Comparison of ENCODE assay signal across 19 mouse cellular contexts in the genomic region with DNA sequence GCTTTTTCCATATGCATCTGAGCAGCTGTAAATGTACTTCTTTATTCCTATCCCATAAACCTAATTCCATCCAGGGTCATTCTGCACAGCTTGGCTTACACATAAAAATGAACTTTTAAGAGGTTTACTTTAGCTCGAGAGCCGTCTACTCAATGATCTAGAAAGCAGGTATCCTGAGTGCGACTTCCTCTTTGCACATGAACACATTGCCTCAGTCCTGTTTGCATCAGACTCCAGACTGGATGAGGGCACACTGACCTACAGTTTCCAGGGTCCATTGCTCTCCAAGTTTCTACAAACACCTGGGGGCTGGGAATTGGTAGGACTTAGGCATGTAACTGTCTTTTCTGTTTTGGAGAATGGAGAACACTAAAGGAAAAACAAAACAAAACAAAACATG.
A peak's percentile ranks its signal among the peaks of the same experiment; 100 is the strongest.
DNase-seq lines count a peak whose midpoint lies in the region; ATAC-seq and TF ChIP-seq lines count a peak whose summit lies in the region.
"Had no signal": no experiment of that assay in that cellular context is flagged by ENCODE, and none has a peak within 500 bp of the region (broad histone marks: within the 10 kb centered on the region; RNA-seq: fewer than 3 reads in every experiment).

No protein-coding gene starts in this region.

- no peaks in the 10 kb centered on the region for H3K4me1 ChIP-seq in lung, postnatal 0 days (ENCODE audit: insufficient read depth, low read depth, low read length)
- H3K4me1 ChIP-seq in limb, embryonic 14.5 days (ENCODE audit: control insufficient read depth, insufficient read depth, low read length): no peaks in the 10 kb centered on the region
- H3K4me1 ChIP-seq: embryonic facial prominence, embryonic 12.5 days; forebrain, embryonic 13.5 days; forebrain, embryonic 15.5 days had no signal

- DNase-seq in lung, postnatal 0 days (ENCODE audit: low spot score): peak; percentile 45
- DNase-seq in lung, postnatal 25 days (ENCODE audit: low spot score): no peak
- no peak for DNase-seq in limb, embryonic 14.5 days (ENCODE audit: low spot score)
- no peak for DNase-seq in heart, postnatal 4 days
- no peak for DNase-seq in kidney, postnatal 36 days
- DNase-seq: adrenal gland, adult 2 months; adrenal gland, postnatal 10 days; adrenal gland, postnatal 25 days; cerebellum, adult 11 months; cerebellum, adult 18-20 months; cerebellum, adult 8-10 months; cerebellum, adult 9-11 months; cerebellum, postnatal 25 days had no signal

- peak; percentile 62 for ATAC-seq in lung, postnatal 0 days
- ATAC-seq in granulocyte monocyte progenitor cell, adult 5-6 weeks (replicated peaks; ENCODE audit: poor library complexity, severe bottlenecking): peak; percentile 87
- ATAC-seq in limb, embryonic 14.5 days (ENCODE audit: low FRiP score, low read depth): peak; percentile 24; the same call in 1 of the 2 replicates
- peak; percentile 57; the same call in 1 of the 2 replicates for ATAC-seq in megakaryocyte progenitor cell, adult 5-6 weeks (replicated peaks; ENCODE audit: poor library complexity)
- ATAC-seq: forebrain, embryonic 13.5 days; forebrain, embryonic 15.5 days had no signal

- no peak for TF ChIP-seq EP300 in lung, postnatal 0 days (IDR thresholded peaks at IDR 0.05)

- WGBS in lung, postnatal 0 days: 50% methylated on average over 3 of the region's 3 CpGs
- WGBS in limb, embryonic 14.5 days: 30% methylated on average over 3 of the region's 3 CpGs

- no peaks in the 10 kb centered on the region for H3K27me3 ChIP-seq in lung, postnatal 0 days (replicated peaks; ENCODE audit: insufficient read depth, low read length)
- no peaks in the 10 kb centered on the region for H3K27me3 ChIP-seq in limb, embryonic 14.5 days (ENCODE audit: control insufficient read depth, insufficient read depth, low read length)
- H3K27me3 ChIP-seq: forebrain, embryonic 13.5 days; forebrain, embryonic 15.5 days had no signal

- no peaks in the 10 kb centered on the region for H3K9me3 ChIP-seq in lung, postnatal 0 days (ENCODE audit: low read length)
- no peaks in the 10 kb centered on the region for H3K9me3 ChIP-seq in limb, embryonic 14.5 days (ENCODE audit: control insufficient read depth, low read length)
- H3K9me3 ChIP-seq: embryonic facial prominence, embryonic 10.5 days; embryonic facial prominence, embryonic 12.5 days; forebrain, embryonic 13.5 days; forebrain, embryonic 15.5 days had no signal

- H3K4me3 ChIP-seq in lung, postnatal 0 days (ENCODE audit: low read depth, low read length): no peak overlapping the region
- H3K4me3 ChIP-seq in limb, embryonic 14.5 days (replicated peaks; ENCODE audit: low read length): no peak overlapping the region
- H3K4me3 ChIP-seq: embryonic facial prominence, embryonic 10.5 days; embryonic facial prominence, embryonic 12.5 days; forebrain, embryonic 13.5 days; forebrain, embryonic 15.5 days had no signal

- TF ChIP-seq POLR2A in limb, embryonic 14.5 days (IDR thresholded peaks at IDR 0.05; ENCODE audit: borderline replicate concordance, extremely low read depth, insufficient read depth, insufficient read length): no peak

- TF ChIP-seq CTCF in lung, postnatal 0 days (IDR thresholded peaks at IDR 0.05): no peak

- H3K9ac ChIP-seq in lung, postnatal 0 days (replicated peaks; ENCODE audit: low read depth): no peak overlapping the region
- no peak overlapping the region for H3K9ac ChIP-seq in limb, embryonic 14.5 days (ENCODE audit: low read depth, low read length, severe bottlenecking)
- H3K9ac ChIP-seq: embryonic facial prominence, embryonic 12.5 days; forebrain, embryonic 13.5 days; forebrain, embryonic 15.5 days had no signal

- no peak overlapping the region for H3K4me2 ChIP-seq in lung, postnatal 0 days (replicated peaks; ENCODE audit: low read depth, low read length)
- H3K4me2 ChIP-seq in limb, embryonic 14.5 days (replicated peaks; ENCODE audit: low read depth, low read length, severe bottlenecking): no peak overlapping the region
- H3K4me2 ChIP-seq: embryonic facial prominence, embryonic 12.5 days; forebrain, embryonic 13.5 days; forebrain, embryonic 15.5 days had no signal

- no peak overlapping the region for H3K27ac ChIP-seq in lung, postnatal 0 days (ENCODE audit: low read length)
- H3K27ac ChIP-seq in limb, embryonic 14.5 days (replicated peaks; ENCODE audit: low read depth, low read length): no peak overlapping the region
- H3K27ac ChIP-seq: embryonic facial prominence, embryonic 10.5 days; embryonic facial prominence, embryonic 12.5 days; forebrain, embryonic 13.5 days; forebrain, embryonic 15.5 days had no signal

- no peaks in the 10 kb centered on the region for H3K36me3 ChIP-seq in lung, postnatal 0 days (ENCODE audit: insufficient read depth, low read length)
- no peaks in the 10 kb centered on the region for H3K36me3 ChIP-seq in limb, embryonic 14.5 days (ENCODE audit: control insufficient read depth, insufficient read depth, low read length)
- H3K36me3 ChIP-seq: embryonic facial prominence, embryonic 10.5 days; embryonic facial prominence, embryonic 12.5 days; forebrain, embryonic 15.5 days had no signal

Comparison
In these comparisons a context has a peak if more than half of its experiments do, and no peak if none do; other contexts are left out.
1. ATAC-seq: peak in every context shown above with its lines; median percentile 87 in granulocyte monocyte progenitor cell, adult 5-6 weeks; 62 in lung, postnatal 0 days; 57 in megakaryocyte progenitor cell, adult 5-6 weeks; 24 in limb, embryonic 14.5 days.